Mouse (Mus musculus): ENCODE results near the gene Entpd1. TPM values are rescaled to one million over a fixed set of nuclear protein-coding genes. Genes with fewer than 3 reads are reported as not detected.

Entpd1 gene
- total and polyA plus RNA-seq, 2 experiments: 1.6 to 4.6 TPM

- 6% methylated on average over 16 of the region's 16 CpGs for WGBS
- H3K36me3 ChIP-seq (ENCODE audit: control insufficient read depth, insufficient read depth, low read length): no peaks in the 10 kb centered on the region
Observed at GRCm38 (mm10) chr19:40659651-40660478, 47.7 kb downstream of the Entpd1 start.

GRCm38 (mm10) chr19:40660510-40660909, 48.3 kb downstream of the Entpd1 start:
- peak overlapping the region; percentile 70 for H3K27ac ChIP-seq (replicated peaks; ENCODE audit: insufficient read depth, low read depth, low read length)
- no peak for DNase-seq (ENCODE audit: extremely low read depth, low read depth, low spot score)

More at GRCm38 (mm10) chr19:40659651-40660478, 47.7 kb downstream of the Entpd1 start:
- peak; percentile 30 for DNase-seq (ENCODE audit: extremely low read depth, low read depth, low spot score)
- Histone ChIP-seq H3K9ac (ENCODE audit: low read depth, low read length) (peak overlapping the region; percentile 51; the same call in 1 of the 2 replicates), H3K4me3 (ENCODE audit: insufficient read depth, low read depth, low read length) (peak overlapping the region; percentile 41), H3K27me3 (ENCODE audit: control insufficient read depth, insufficient read depth, low read length) (peaks cover 4% of the 10 kb centered on the region), H3K79me2 (ENCODE audit: control insufficient read depth, insufficient read depth, low read length) (no peaks in the 10 kb centered on the region), H3K4me1 (ENCODE audit: control insufficient read depth, insufficient read depth, low read length) (no peaks in the 10 kb centered on the region), H3K27ac (replicated peaks; ENCODE audit: insufficient read depth, low read depth, low read length) (peak overlapping the region; percentile 70)
- TF ChIP-seq POLR2A (IDR thresholded peaks at IDR 0.05; ENCODE audit: extremely low read depth, insufficient read depth, low read length): no peak
- TF ChIP-seq CTCF (IDR thresholded peaks at IDR 0.05; ENCODE audit: low read depth, low read length): no peak

GRCm38 (mm10) chr19:40661108-40661507, 48.9 kb downstream of the Entpd1 start:
- Histone ChIP-seq H3K9ac (ENCODE audit: low read depth, low read length) (no peak overlapping the region), H3K27ac (replicated peaks; ENCODE audit: insufficient read depth, low read depth, low read length) (no peak overlapping the region), H3K79me2 (ENCODE audit: control insufficient read depth, insufficient read depth, low read length) (no peaks in the 10 kb centered on the region), H3K4me1 (ENCODE audit: control insufficient read depth, insufficient read depth, low read length) (no peaks in the 10 kb centered on the region), H3K36me3 (ENCODE audit: control insufficient read depth, insufficient read depth, low read length) (no peaks in the 10 kb centered on the region), H3K4me3 (ENCODE audit: insufficient read depth, low read depth, low read length) (no peak overlapping the region), H3K27me3 (ENCODE audit: control insufficient read depth, insufficient read depth, low read length) (peaks cover 4% of the 10 kb centered on the region)
- peak; percentile 33 for DNase-seq (ENCODE audit: extremely low read depth, low read depth, low spot score)
- no peak for TF ChIP-seq CTCF (IDR thresholded peaks at IDR 0.05; ENCODE audit: low read depth, low read length)
- TF ChIP-seq POLR2A (IDR thresholded peaks at IDR 0.05; ENCODE audit: extremely low read depth, insufficient read depth, low read length): no peak
- 82% methylated on average over 2 of the region's 2 CpGs for WGBS

More at GRCm38 (mm10) chr19:40660510-40660909, 48.3 kb downstream of the Entpd1 start:
- Histone ChIP-seq H3K36me3 (ENCODE audit: control insufficient read depth, insufficient read depth, low read length) (no peaks in the 10 kb centered on the region), H3K4me3 (ENCODE audit: insufficient read depth, low read depth, low read length) (peak overlapping the region; percentile 41), H3K4me1 (ENCODE audit: control insufficient read depth, insufficient read depth, low read length) (no peaks in the 10 kb centered on the region), H3K9ac (ENCODE audit: low read depth, low read length) (peak overlapping the region; percentile 51), H3K27me3 (ENCODE audit: control insufficient read depth, insufficient read depth, low read length) (peaks cover 4% of the 10 kb centered on the region), H3K79me2 (ENCODE audit: control insufficient read depth, insufficient read depth, low read length) (no peaks in the 10 kb centered on the region)
- no peak for TF ChIP-seq POLR2A (IDR thresholded peaks at IDR 0.05; ENCODE audit: extremely low read depth, insufficient read depth, low read length)
- TF ChIP-seq CTCF (IDR thresholded peaks at IDR 0.05; ENCODE audit: low read depth, low read length): no peak
- 35% methylated on average over 9 of the region's 9 CpGs for WGBS

GRCm38 (mm10) chr19:40661874-40662273, 49.7 kb downstream of the Entpd1 start:
- no peak for DNase-seq (ENCODE audit: extremely low read depth, low read depth, low spot score)
- no peak overlapping the region for H3K4me3 ChIP-seq (ENCODE audit: insufficient read depth, low read depth, low read length)
- H3K36me3 ChIP-seq (ENCODE audit: control insufficient read depth, insufficient read depth, low read length): no peaks in the 10 kb centered on the region
- TF ChIP-seq CTCF (IDR thresholded peaks at IDR 0.05; ENCODE audit: low read depth, low read length) (no peak), POLR2A (IDR thresholded peaks at IDR 0.05; ENCODE audit: extremely low read depth, insufficient read depth, low read length) (no peak)
- no peaks in the 10 kb centered on the region for H3K4me1 ChIP-seq (ENCODE audit: control insufficient read depth, insufficient read depth, low read length)
- H3K9ac ChIP-seq (ENCODE audit: low read depth, low read length): no peak overlapping the region
- WGBS: 86% methylated on average over 6 of the region's 6 CpGs
- no peak overlapping the region for H3K27ac ChIP-seq (replicated peaks; ENCODE audit: insufficient read depth, low read depth, low read length)
- H3K27me3 ChIP-seq (ENCODE audit: control insufficient read depth, insufficient read depth, low read length): peaks cover 4% of the 10 kb centered on the region
- no peaks in the 10 kb centered on the region for H3K79me2 ChIP-seq (ENCODE audit: control insufficient read depth, insufficient read depth, low read length)

- DNase-seq (ENCODE audit: extremely low read depth, low read depth, low spot score): no peak
- H3K4me3 ChIP-seq (ENCODE audit: insufficient read depth, low read depth, low read length): no peak overlapping the region
- no peak overlapping the region for H3K9ac ChIP-seq (ENCODE audit: low read depth, low read length)
- H3K79me2 ChIP-seq (ENCODE audit: control insufficient read depth, insufficient read depth, low read length): no peaks in the 10 kb centered on the region
- H3K27ac ChIP-seq (replicated peaks; ENCODE audit: insufficient read depth, low read depth, low read length): no peak overlapping the region
- no peaks in the 10 kb centered on the region for H3K4me1 ChIP-seq (ENCODE audit: control insufficient read depth, insufficient read depth, low read length)
- H3K27me3 ChIP-seq (ENCODE audit: control insufficient read depth, insufficient read depth, low read length): peaks cover 4% of the 10 kb centered on the region
- 67% methylated on average over 2 of the region's 2 CpGs for WGBS
- no peak for TF ChIP-seq CTCF (IDR thresholded peaks at IDR 0.05; ENCODE audit: low read depth, low read length)
- no peak for TF ChIP-seq POLR2A (IDR thresholded peaks at IDR 0.05; ENCODE audit: extremely low read depth, insufficient read depth, low read length)
- H3K36me3 ChIP-seq (ENCODE audit: control insufficient read depth, insufficient read depth, low read length): no peaks in the 10 kb centered on the region
Observed at GRCm38 (mm10) chr19:40662727-40663126, 50.6 kb downstream of the Entpd1 start.

- WGBS: 87% methylated on average over 7 of the region's 7 CpGs
- Histone ChIP-seq H3K9ac (ENCODE audit: low read depth, low read length) (no peak overlapping the region), H3K4me1 (ENCODE audit: control insufficient read depth, insufficient read depth, low read length) (no peaks in the 10 kb centered on the region), H3K27me3 (ENCODE audit: control insufficient read depth, insufficient read depth, low read length) (no peaks in the 10 kb centered on the region), H3K36me3 (ENCODE audit: control insufficient read depth, insufficient read depth, low read length) (no peaks in the 10 kb centered on the region), H3K27ac (replicated peaks; ENCODE audit: insufficient read depth, low read depth, low read length) (no peak overlapping the region), H3K4me3 (ENCODE audit: insufficient read depth, low read depth, low read length) (no peak overlapping the region), H3K79me2 (ENCODE audit: control insufficient read depth, insufficient read depth, low read length) (no peaks in the 10 kb centered on the region)
- no peak for TF ChIP-seq CTCF (IDR thresholded peaks at IDR 0.05; ENCODE audit: low read depth, low read length)
- no peak for TF ChIP-seq POLR2A (IDR thresholded peaks at IDR 0.05; ENCODE audit: extremely low read depth, insufficient read depth, low read length)
- peak; percentile 22 for DNase-seq (ENCODE audit: extremely low read depth, low read depth, low spot score)
Observed at GRCm38 (mm10) chr19:40665778-40666177, 53.6 kb downstream of the Entpd1 start.
